Mouse (Mus musculus) ES-E14 (cell line): ENCODE data around the gene Phf2. TPM values are rescaled to one million over a fixed set of nuclear protein-coding genes. Genes with fewer than 3 reads are reported as not detected.

Experiments used
- DNase-seq: peaks from one replicate; pipeline ENCODE4 v3.0.0-alpha.2; 2013; ENCODE audit warnings: low read depth, low spot score
- H3K27ac ChIP-seq: 2 replicates; pipeline ENCODE4 v1.5.1; 2012; ENCODE audit warnings: low read depth, mild to moderate bottlenecking, low read length, moderate library complexity, mixed read lengths; ENCODE audit not compliant: poor library complexity, insufficient read depth, severe bottlenecking
- H3K36me3 ChIP-seq: 2 replicates; pipeline ENCODE4 v1.6.1; 2012; ENCODE audit warnings: mild to moderate bottlenecking, low read length, moderate library complexity, mixed read lengths; ENCODE audit not compliant: control insufficient read depth, poor library complexity, insufficient read depth, severe bottlenecking
- H3K4me1 ChIP-seq, 2 experiments: fragments of 150-350 bp in 1 of 2; sonication (generic) in 1 of 2; 2 replicates each; pipeline ENCODE4 v1.6.1; 2012; ENCODE audit warnings: low read length in 2 of 2, mild to moderate bottlenecking in 1 of 2, mixed read lengths in 1 of 2; ENCODE audit not compliant: control insufficient read depth in 2 of 2, insufficient read depth in 2 of 2, poor library complexity in 1 of 2
- H3K4me3 ChIP-seq, 2 experiments: fragments of 150-350 bp in 1 of 2; sonication (generic) in 1 of 2; 2 replicates each; pipeline ENCODE4 v1.5.1; 2012; ENCODE audit warnings: low read length in 2 of 2, low read depth in 1 of 2, mild to moderate bottlenecking in 1 of 2, mixed read lengths in 1 of 2; ENCODE audit not compliant: insufficient read depth in 1 of 2, poor library complexity in 1 of 2, severe bottlenecking in 1 of 2
- H3K9ac ChIP-seq: 2 replicates; pipeline ENCODE4 v1.6.1; 2012; ENCODE audit warnings: low read depth, mild to moderate bottlenecking, low read length, mixed read lengths; ENCODE audit not compliant: poor library complexity, insufficient read depth, severe bottlenecking
- H3K9me3 ChIP-seq: fragments of 150-350 bp; sonication (generic); 2 replicates; pipeline ENCODE4 v1.6.1; 2012; ENCODE audit warnings: low read depth, mild to moderate bottlenecking, low read length; ENCODE audit not compliant: control insufficient read depth, insufficient read depth
- CHD2 ChIP-seq: IDR thresholded peaks from 2 replicates; pipeline ENCODE4 v1.6.1; 2014; ENCODE audit warnings: mild to moderate bottlenecking, low read depth, low read length, inconsistent platforms
- HCFC1 ChIP-seq: IDR thresholded peaks from 2 replicates; pipeline ENCODE4 v1.6.1; 2012; ENCODE audit warnings: low read length, inconsistent platforms, borderline replicate concordance; ENCODE audit not compliant: insufficient read depth
- MAFK ChIP-seq: IDR thresholded peaks from 2 replicates; pipeline ENCODE4 v1.6.1; 2014; ENCODE audit warnings: mild to moderate bottlenecking, low read depth, low read length, inconsistent platforms; ENCODE audit not compliant: insufficient read depth
- ZC3H11A ChIP-seq: IDR thresholded peaks from 2 replicates; pipeline ENCODE4 v1.6.1; 2012; ENCODE audit warnings: low read depth, mild to moderate bottlenecking, inconsistent platforms, low read length, borderline replicate concordance
- ZNF384 ChIP-seq: IDR thresholded peaks from 2 replicates; pipeline ENCODE4 v1.6.1; 2012; ENCODE audit warnings: low read depth, low read length, inconsistent platforms
- in situ Hi-C, 2 experiments: fragments of 600-800 bp; cut with MboI; formaldehyde crosslinking; loops; one replicate each; pipeline ENCODE4 v1.15.1; 2025; ENCODE audit warnings: low sequenced_read_pairs in 2 of 2, inconsistent platforms in 1 of 2; ENCODE audit not compliant: unreplicated experiment in 2 of 2
- total RNA-seq: library from RNA; depleted of rRNA; stranded (reverse); fragments of 300-350 nt; gene quantifications from 2 replicates; pipeline ENCODE4 v1.2.3, GENCODE M21; 2012

Phf2 gene
- total RNA-seq, 1 experiment = 3.8 TPM

- Histone ChIP-seq H3K9me3 (no peaks in the 10 kb centered on the region), H3K4me1 (peaks cover 0 to 2% of the 10 kb centered on the region in 2 experiments; a peak in 1 of 4 replicates), H3K9ac (no peak overlapping the region), H3K36me3 (no peaks in the 10 kb centered on the region), H3K27ac (no peak overlapping the region), H3K4me3 (no peak overlapping the region)
- in situ Hi-C loops = no loop called here
- DNase-seq = no peak
- TF ChIP-seq ZNF384 (no peak), CHD2 (no peak), HCFC1 (no peak), ZC3H11A (no peak), MAFK (no peak)
Measured at GRCm38 (mm10) chr13:48850771-48851170, 20.1 kb downstream of the Phf2 start.

- Histone ChIP-seq H3K36me3 (no peaks in the 10 kb centered on the region), H3K4me1 (peaks cover 0 to 2% of the 10 kb centered on the region in 2 experiments; a peak in 1 of 4 replicates), H3K27ac (no peak overlapping the region), H3K9ac (no peak overlapping the region), H3K4me3 (no peak overlapping the region), H3K9me3 (no peaks in the 10 kb centered on the region)
- TF ChIP-seq ZNF384 = no peak
- no peak for TF ChIP-seq HCFC1
- TF ChIP-seq CHD2 = no peak
- TF ChIP-seq ZC3H11A = no peak
- TF ChIP-seq MAFK = no peak
- DNase-seq = no peak
- in situ Hi-C loops = no loop called here
Measured at GRCm38 (mm10) chr13:48850326-48850725, 20.6 kb downstream of the Phf2 start.

DNA sequence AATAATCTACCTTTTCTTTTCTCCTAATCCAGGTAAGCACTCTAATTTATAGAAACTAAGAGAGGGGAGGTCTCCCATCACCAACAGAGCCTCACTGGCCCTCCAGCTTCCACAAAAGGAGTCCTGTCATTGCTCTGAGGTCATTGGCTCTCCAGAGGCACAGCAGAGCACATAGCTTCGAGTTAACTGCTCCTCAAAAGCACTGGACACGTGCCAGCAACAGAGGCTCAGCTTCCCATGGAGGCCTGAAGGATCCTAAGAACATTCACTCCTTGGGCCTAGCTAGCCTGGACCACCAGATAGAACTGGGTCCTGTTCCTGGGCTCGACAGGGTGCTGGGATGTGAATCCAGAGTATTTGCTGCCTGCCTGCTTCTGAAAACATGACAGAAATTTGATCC lies 21.8 kb downstream of the Phf2 start:
- peaks cover 0 to 2% of the 10 kb centered on the region in 2 experiments; a peak in 1 of 4 replicates for H3K4me1 ChIP-seq
- DNase-seq = no peak
- TF ChIP-seq ZNF384 (no peak), CHD2 (no peak)
- no peak overlapping the region for H3K9ac ChIP-seq
- H3K9me3 ChIP-seq = no peaks in the 10 kb centered on the region
- in situ Hi-C loops = no loop called here
- no peak overlapping the region for H3K27ac ChIP-seq
- H3K36me3 ChIP-seq = no peaks in the 10 kb centered on the region
- H3K4me3 ChIP-seq = no peak overlapping the region

DNA sequence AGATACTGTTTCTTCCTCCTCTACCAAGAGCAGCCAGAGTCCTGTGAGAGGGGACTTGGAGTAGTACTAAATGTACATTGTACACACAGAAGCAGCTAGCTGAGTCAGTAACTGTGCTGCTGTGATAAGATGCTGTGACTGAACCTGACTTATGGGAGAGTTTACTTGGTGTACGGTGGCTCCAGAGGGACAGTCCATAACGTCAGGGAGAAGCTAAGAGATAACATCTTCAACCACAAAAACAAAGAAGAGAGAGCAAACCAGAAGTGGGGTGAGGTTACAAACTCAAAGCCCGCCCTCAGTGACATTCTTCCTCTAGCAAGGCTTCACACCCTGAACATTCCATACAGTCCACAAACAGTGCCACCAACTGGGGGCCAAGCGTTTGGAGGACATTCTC lies 25.6 kb downstream of the Phf2 start:
- Histone ChIP-seq H3K36me3 (peaks cover 2% of the 10 kb centered on the region; the same call in 1 of the 2 replicates), H3K9ac (no peak overlapping the region), H3K4me1 (peaks cover 0 to 5% of the 10 kb centered on the region in 2 experiments; a peak in 1 of 4 replicates), H3K9me3 (no peaks in the 10 kb centered on the region), H3K27ac (no peak overlapping the region), H3K4me3 (no peak overlapping the region)
- no peak for DNase-seq
- no peak for TF ChIP-seq CHD2
- no peak for TF ChIP-seq ZNF384
- no peak for TF ChIP-seq HCFC1
- no peak for TF ChIP-seq ZC3H11A
- TF ChIP-seq MAFK = no peak
- in situ Hi-C loops = no loop called here

GRCm38 (mm10) chr13:48843530-48843929 lies 27.4 kb downstream of the Phf2 start:
- no peak for DNase-seq
- H3K36me3 ChIP-seq = peaks cover 2% of the 10 kb centered on the region; the same call in 1 of the 2 replicates
- peaks cover 0 to 5% of the 10 kb centered on the region in 2 experiments; a peak in 1 of 4 replicates for H3K4me1 ChIP-seq
- TF ChIP-seq CHD2 (no peak), ZC3H11A (no peak), HCFC1 (no peak), MAFK (no peak), ZNF384 (no peak)
- H3K4me3 ChIP-seq = no peak overlapping the region
- no peaks in the 10 kb centered on the region for H3K9me3 ChIP-seq
- in situ Hi-C loops = no loop called here
- H3K9ac ChIP-seq = no peak overlapping the region
- H3K27ac ChIP-seq = no peak overlapping the region
